Mouse (Mus musculus) adrenal gland, adult 8-10 months (tissue): ENCODE data around the gene Pfdn5. TPM values are rescaled to one million over a fixed set of nuclear protein-coding genes. Genes with fewer than 3 reads are reported as not detected.

Experiments used
- DNase-seq: peaks from one replicate; pipeline ENCODE4 v3.0.0; 2022
- total RNA-seq, 4 experiments: library from RNA; stranded (reverse); gene quantifications; 2 replicates each; pipeline ENCODE4 v1.2.4; 2022

Pfdn5 gene
- 100 to 1,000 TPM; 440 to 517 (median 466) TPM for total RNA-seq

DNA sequence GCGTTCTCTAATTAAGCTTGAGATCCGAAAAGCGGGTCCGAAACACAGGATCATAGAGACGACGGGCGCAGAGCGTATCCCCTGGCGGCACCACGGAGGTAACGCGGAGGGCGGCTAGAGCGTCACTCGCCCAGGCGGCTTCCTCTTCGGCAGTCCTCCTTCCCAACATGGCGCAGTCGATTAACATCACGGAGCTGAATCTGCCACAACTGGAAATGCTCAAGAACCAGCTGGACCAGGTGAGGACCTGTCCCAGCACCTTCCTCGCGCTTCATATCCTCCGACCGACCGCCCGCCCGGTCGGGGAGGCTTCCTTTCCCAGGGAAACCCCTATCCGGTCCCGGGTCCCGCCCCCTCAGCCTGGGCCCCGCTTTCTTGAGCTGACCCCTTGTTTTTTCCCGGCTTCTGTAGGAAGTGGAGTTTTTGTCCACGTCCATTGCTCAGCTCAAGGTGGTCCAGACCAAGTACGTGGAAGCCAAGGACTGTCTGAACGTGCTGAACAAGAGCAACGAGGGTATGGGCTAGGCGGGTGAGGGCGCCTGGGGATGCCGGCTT, at the start of gene Pfdn5:
Gene Pfdn5, plus strand, starts transcription at position 95 of the 555 bp plus-strand sequence.
- peak; percentile 76 for DNase-seq

DNA sequence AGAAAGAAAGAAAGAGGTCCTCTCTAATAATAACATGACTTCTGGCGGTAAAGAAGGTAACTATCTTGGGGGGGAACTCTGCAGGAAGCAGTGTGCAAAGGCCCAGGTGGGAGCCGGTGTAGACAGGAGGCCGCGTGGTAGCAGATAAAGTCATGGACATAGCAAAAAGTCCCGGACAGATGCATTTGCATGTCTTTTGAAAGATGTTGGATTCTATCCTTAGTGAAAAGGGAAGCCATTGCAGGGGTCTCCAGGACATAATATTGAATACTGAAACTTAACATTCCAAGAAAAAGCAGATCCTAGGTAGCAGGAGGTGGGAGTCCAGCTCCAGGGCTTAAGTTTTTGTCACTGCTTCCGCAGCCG, 47.2 kb upstream of the Pfdn5 start:
- no peak for DNase-seq

DNA sequence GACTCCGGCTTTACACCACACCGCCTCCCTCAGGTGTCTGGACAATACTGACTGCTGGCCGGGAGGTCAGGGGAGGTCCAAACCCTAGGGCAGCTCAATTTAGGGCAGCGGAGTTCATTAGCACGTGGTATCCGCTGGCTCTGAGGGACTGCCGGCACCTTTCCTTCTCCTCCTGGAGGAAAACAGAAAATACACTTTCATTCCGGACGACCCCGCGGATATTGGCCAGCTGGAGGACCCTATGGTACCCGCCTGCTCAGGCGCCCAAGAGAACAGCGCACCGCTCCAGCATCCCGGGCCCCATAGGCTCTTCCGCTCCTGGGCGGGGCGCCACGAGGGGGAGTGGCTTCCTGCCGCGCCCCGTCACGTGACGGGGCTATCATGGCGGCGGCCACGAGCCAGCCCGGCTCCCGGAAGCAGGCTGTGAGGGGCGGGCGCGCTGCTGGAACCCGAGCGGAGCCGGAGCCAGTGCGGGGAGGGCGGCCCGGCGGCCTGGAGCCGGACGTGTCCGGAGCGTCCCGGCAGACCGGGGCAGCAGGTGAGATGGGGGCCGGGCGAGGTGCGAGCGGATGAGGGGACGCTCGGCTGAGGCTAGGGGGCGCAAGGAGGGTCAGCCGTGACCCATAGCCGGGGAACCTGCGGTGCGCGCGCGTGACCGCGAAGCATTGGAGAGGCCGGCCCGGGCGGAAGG, 46.7 kb upstream of the Pfdn5 start, which contains the start of gene Mfsd5:
Gene Mfsd5, plus strand, starts transcription at position 363 of the 691 bp plus-strand sequence.
- DNase-seq, result peak; percentile 64

DNA sequence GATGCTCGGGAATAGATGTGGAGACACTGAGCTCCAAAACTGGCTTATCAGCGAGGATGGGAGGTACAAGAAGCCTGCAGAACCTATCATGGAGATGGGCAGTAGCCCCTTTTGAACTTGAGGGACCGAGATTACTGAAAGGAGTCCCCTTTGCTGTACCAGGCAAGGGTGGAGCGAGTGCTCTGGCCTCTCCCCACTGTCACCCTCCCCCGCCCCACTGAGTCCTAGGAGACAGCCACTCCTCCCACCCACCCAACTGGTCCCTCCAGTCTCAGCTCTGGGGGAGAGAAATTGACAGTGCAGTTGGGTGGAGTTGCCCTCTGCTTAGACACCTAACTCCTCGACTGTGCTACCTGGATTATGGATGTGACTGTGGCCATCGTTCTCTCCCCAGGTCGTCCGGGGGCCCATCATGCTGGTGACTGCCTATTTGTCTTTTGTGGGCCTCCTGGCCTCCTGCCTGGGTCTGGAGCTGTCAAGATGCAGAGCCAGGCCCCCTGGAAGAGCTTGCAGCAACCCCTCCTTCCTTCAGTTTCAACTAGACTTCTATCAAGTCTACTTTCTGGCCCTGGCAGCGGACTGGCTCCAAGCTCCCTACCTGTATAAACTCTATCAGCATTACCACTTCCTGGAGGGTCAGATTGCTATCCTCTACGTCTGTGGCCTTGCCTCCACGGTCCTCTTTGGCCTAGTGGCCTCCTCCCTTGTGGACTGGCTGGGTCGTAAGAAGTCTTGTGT, 46.0 kb upstream of the Pfdn5 start:
- DNase-seq, result no peak

DNA sequence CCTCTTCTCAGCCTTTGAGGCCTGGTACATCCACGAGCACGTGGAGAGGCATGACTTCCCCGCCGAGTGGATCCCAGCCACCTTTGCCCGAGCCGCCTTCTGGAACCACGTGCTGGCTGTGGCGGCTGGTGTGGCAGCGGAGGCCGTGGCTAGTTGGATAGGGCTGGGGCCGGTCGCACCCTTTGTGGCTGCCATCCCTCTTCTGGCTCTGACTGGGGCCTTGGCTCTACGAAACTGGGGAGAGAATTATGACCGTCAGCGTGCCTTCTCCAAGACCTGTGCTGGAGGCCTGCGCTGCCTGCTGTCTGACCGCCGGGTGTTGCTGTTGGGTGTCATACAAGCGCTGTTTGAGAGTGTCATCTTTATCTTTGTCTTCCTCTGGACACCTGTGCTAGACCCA, 45.3 kb upstream of the Pfdn5 start:
- DNase-seq, result no peak

DNA sequence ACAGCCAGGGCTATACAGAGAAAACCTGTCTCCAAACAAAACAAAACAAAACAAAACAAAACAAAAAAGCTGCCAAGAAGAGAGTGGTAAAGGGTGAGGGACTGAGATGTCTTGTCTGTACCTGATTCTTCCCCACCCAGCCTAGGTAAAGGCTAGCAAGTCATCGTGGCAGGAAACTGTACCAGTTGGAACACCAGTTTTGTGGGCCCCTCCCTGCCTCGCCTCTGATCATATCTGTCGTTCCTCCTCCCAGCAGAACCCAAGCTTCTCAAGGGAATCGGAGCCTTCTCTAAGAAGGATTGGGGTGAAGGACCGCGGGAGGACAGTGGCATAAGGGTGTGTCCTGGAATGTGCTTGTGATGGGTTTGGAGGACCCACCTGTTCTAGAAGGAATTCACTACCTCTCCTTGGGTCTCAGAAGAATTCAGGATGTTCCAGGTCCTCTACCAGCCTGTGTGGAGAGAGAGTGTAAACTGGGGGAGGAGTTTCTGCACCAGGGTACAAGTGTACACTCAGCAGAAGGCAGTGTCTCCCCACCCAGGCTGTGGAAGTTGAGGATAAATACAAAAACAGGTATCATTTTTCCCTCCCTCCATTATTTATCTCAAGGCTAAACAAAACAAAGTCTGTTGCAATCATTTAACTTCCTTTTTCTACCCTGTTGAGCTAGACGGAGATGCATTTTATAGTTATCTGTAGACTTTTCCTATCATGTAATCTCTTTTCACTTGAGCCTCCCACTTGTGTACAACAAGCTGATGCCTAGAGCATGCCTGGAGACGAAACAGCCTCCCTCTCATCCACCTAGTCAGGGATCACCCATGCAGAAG, 43.2 kb upstream of the Pfdn5 start:
- no peak for DNase-seq

DNA sequence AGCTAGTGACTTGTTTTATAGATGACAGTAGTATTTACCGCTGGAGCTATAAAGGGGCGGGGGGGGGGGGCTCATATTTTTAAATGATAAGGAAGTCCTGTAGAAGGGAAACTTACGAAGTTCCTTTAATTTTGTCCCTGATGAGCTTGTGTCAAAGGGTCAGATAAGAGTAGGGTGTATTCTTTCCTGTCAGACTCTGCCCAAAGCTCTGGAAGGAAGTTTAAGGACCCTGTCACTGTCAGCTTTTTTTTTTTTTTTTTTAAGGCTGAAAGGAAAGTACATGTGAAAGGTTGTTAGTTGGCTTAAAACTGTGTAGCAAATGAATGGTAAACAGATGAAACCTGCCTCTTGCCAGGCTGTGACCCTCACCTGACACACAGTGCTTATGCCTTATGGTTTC, 42.3 kb upstream of the Pfdn5 start:
- no peak for DNase-seq

DNA sequence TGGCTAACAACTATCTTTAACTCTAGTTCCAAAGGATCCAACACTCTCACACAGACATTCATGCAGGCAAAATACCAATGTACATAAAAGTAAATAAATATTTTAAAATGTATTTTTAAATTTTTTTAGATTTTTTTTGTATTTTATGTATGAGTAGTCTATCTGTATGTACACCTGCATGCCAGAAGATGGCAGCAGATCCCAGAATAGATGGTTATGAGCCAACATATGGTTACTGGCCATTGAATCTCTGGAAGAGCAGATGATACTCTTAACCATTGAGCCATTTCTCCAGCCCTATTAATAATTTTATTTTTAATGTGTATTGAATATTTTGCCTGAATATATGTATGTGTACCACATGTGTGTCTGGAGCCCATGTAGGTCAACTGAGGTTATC, 38.5 kb upstream of the Pfdn5 start:
- DNase-seq, result no peak

DNA sequence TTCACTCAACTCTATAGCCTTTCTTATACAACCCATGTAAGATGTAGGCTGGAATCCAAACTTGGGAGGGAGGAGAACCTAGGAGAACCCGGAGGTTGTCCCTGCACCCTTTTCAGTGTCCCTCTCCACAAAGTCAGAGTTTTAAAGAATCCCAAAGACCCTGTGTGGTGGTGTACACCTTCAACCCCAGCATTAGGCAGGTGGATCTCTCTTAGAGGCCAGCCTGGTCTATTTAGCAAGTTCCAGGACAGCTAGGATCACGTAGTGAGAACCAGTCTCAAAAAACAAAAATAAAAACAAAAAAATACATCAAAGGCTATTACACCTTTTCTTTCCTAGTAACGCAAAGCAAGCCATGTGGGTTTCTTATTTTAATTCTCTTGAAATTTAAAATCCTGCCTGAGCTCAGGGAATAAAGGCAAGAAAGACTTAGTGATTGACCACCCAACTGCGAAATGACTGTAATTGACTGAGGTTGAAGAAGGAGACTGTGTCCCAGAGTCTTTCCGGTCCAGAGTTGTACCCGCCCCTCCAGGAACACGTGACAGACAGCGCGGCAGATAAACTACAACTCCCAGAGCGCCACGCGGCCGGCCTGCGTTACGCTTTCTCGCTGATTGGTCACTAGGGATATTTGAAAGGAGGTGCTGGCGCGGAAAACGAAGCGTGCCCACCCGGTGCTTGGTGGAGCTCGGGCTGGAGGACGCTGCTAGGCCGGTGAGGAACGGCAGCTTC, 30.1 kb upstream of the Pfdn5 start, which contains the start of gene Espl1:
Gene Espl1, plus strand, starts transcription at position 634 of the 735 bp plus-strand sequence.
- DNase-seq, result peak; percentile 90

DNA sequence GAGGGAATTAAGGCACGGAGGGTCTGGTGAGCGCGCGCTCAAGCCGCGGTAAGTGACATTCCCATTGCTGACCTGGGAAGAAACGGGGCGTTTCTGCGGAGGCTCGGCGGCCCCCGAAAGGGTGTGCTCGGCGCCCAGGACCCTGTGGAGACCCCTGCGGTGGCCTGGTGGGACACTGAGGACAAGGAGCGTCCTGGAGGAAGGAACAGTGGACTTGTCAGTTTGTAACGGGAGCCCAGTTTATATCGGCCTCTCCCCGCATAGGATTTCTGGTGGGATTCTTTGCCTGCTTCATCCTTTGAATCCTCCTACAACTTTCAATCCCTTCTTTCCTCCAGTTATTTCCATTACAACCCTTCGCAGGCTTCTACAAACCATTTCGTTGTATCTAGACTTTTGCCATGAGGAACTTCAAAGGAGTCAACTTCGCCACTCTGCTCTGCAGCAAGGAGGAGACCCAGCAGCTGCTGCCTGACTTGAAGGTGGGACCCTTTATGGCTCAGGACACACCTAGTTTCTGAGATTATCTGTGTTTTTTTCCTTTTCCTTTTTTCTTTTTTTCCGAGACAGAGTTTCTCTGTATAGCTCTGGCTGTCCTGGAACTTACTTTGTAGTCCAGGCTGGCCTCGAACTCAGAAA, 29.4 kb upstream of the Pfdn5 start:
- DNase-seq, result no peak

DNA sequence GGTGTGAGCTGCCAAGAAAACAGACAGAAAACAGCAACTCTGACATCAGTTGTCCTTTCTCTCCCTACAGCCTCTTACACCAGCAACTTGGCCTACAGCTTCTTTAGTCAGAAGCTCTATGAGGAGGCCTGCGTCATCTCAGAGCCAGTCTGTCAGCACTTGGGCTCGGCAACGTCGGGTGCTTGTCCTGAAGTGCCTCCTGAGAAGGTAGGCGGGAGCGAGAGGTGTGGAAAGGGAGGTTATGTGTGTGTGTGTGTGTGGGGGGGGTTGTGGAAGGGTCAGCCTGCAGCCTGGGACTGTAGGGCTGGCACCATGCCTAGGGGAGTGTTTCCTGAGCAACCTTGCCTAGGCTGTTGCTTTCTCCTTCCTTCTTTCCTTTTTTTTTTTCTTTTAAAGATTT, 23.4 kb upstream of the Pfdn5 start:
- DNase-seq, result no peak

DNA sequence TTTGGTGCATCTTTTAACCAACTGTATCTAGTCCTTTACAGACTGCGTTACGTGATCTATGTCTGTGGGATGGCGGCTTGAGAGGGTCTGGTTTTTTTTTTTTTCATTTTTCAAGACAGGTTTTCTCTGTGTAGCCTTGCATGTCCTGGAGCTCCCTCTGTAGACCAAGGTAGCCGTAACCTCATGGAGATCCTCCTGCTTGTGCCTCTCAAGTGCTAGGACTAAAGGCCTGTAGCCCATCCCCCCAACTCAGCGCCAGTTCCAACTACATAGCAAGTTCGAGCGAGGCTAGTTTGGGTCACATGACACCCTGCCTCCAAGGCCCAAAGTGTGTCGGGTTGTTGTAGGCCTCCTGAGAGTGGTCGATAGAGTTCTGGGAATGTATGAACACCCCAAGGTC, 17.2 kb upstream of the Pfdn5 start:
- DNase-seq, result no peak

DNA sequence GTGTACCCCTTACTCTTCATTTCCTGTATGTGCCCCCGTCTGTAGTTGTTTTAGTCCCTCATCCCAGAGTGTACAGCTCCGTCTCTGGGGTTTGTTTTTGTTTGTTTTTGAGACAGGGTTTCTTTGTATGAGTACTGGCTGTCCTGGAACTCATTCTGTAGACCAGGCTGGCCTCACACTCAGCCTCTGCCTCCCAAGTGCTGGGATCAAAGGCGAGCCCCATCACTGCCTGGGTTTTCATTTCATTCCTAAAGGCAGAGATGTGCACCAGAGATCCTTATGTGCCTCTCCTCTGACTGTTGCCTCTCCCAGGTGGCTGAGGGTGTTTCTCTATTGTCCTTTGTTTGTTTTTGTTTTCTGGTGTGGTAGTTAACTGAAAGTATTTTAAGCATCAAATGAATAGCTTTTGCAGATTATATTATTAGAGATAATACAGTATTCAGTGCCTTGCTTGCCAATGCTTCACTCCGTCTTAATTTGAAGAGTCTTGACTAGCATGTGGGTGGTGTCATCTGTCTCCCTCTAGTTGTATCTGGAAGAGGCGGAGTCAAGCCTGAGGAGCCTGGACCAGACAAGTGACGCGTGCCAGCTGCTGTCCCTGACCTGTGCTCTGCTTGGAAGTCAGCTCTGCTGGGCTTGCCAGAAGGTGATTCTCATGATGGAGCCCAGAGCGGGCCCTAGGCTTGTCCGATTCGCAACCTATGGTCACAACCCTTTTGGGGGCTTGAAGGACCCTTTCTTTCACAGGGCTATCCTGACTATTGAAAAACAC, 15.7 kb upstream of the Pfdn5 start:
- peak; percentile 49 for DNase-seq

DNA sequence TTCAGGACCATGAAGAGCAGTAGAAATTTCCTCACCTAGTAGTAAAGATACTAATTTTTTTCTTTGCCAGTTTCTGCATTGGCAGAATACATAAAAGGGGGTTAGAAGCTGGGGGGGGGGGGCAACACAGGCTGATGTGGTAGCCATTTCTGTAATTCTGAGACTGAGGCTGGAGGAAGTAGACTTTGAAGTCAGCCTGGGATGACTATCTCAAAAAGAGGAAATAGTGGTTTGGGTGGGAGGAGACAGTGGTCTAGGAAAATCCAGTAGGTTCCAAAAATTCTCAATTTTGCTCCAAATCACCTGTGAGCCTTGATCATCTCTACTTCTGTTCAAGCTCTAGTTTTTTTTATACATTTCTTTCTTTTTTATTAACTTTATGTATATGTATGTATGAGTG, 14.4 kb upstream of the Pfdn5 start:
- no peak for DNase-seq

DNA sequence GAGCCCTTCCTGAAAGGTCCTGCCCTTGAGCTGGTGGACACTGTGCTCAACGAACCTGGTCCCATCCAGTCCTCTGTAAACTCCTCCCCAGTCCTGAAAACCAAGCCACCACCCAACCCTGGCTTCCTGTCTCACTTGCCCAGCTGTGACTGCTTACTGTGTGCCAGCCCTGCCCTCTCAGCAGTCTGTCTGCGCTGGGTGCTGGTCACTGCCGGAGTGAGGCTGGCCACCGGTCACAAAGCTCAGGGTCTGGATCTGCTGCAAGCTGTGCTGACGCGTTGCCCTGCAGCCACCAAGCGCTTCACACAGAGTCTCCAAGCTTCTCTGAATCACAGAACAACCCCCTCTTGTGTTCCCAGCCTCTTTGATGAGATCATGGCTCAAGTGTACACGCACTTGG, 10.6 kb upstream of the Pfdn5 start:
- DNase-seq, result no peak

DNA sequence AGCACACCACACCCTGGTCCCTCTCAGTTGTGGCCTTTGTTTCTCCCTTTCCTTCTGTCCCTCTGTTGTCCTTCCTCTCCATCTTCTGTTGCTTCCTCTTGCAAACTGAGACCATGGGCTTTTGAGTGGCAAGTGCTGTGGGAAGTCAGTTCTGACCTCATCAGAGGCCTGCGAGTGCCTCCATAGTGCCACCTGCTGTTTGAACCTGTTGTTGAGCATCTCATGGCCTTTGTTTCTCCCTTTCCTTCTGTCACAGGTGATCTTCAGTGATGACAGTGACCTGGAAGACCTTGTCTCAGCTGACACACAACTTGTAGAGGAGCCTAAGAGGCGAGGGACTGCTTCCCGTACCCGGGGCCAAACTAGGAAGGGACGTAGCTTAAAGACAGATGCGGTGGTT, 9.7 kb upstream of the Pfdn5 start:
- DNase-seq, result peak; percentile 33

DNA sequence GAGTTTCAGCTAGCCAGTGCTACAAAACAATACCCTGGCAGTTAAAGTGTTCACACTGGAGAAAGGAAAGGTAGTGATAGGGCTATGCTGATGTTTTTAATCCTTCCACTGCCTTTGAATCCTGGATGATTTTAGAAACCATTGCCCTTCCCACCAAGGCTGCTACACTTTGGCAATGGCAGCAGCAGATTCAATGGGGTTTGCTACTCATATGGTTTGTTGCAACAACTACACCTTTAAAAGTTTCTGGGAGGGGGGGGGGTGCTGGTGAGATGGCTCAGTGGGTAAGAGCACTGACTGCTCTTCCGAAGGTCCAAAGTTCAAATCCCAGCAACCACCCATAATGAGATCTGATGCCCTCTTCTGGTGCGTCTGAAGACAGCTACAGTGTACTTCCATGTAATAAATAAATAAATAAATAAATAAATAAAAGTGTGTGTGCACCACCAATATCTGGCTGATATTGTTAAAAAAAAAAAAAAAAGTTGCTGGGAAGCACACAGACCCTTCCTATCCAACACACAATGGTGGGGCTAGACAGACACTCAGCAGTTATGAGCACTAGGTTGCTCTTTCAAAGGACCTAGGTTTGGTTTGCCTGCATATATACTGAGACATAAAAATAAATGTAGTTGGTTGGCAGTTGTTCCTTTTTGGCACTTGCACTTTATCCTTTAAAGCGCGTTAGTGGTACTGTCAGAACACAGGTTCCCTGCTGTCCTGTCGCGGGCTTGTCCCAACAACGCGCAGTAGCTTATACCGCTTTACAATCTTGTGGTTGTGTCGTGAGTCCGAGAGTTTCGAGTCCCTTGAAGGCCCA, 1.1 kb upstream of the Pfdn5 start:
- no peak for DNase-seq

DNA sequence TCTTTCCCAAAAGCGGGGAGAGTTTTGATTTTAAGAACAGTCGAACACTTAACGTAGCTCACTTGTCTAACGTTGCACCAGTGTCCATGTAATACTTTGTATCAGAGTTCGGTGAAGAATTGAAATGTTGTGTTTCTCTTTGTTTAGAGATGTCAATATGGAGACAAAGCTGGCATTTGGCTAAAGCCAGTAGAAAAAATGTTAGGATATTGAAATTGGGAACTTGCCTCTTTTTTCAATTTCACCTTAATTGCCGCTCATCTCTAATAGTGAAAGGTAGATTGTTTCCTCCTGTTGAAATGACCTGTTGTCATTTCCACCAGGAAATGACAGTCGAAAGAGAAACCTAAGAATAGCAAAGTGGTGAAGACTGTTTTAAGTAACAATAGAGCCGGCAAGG, 976 bp downstream of the Pfdn5 start:
- DNase-seq, result no peak

DNA sequence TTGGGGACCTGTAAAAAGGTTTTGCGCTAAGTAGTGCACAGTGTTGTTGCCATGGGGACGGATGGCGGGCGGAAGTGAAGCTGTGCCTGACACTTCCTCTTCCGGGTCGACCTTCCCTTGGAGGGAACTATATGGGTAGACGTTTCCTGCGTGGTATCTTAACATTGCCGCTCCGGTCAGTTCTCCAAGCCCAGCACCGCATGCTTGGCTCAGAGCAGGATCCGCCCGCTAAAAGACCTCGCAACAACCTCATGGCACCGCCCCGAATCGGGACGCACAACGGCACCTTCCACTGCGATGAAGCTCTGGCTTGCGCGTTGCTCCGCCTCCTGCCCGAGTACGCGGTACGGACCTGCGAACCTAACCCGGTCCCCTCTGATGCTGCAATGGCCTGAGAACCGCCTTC, 5.7 kb downstream of the Pfdn5 start, which contains the start of gene Myg1:
Gene Myg1, plus strand, starts transcription at position 100 of the 406 bp plus-strand sequence.
- DNase-seq, result peak; percentile 80

DNA sequence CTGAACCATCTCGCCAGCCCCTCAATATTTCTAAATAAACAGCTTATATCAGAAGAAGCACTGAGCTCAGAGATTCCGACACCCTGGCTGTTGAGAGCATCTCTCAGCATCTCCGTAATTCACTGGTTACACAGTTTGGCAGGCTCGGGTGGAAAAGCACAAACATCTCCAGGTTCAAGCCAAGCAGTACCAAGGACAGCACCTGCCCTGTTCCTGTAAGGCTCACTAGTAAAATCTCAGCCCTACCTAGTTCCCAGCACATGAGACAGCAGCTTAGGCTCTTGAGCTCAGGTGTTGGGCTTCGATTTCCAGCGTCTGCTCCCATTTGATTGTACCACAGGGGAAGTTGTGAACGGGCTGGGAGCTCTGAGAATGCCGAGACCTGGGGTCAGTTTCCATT, 9.3 kb downstream of the Pfdn5 start:
- DNase-seq, result no peak
